Mouse (Mus musculus) gastrocnemius, postnatal 36 days (tissue): ENCODE measurements around the gene Msrb3. TPM values are rescaled to one million over a fixed set of nuclear protein-coding genes. Genes with fewer than 3 reads are reported as not detected.

Experiments
- DNase-seq, 2 experiments: peaks; one replicate each; pipeline ENCODE4 v3.0.0; 2022
- intact Hi-C: fragments of 180-260 bp; cut with DNase I; formaldehyde crosslinking; loops from one replicate; pipeline ENCODE4 v1.15.1; 2025
- total RNA-seq, 2 experiments: library from RNA; stranded (reverse); gene quantifications; 2 replicates each; pipeline ENCODE4 v1.2.3; 2021

Gene Msrb3
- total RNA-seq, 2 experiments from 2014 or later, result 109 to 115 TPM

DNA sequence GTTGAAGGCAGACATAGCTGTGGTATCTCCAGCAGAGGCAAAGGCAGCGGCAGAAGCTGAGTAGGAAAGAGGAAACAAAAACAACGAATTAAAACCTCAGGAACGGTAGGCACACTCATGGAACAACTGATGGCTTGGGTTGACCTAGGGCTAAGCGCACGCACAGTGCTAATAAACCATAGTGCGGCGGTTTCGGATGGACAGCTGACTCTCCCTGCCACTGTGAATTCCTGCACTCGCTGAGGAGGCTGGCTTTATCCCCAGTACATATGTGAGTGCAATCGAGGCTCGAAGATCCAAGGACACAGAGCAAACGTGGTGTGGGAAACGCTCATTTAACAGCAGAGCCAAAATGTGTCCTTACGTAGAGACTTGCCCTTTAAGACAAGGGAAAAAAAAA is 27.8 kb downstream of the Msrb3 start:
- DNase-seq, result no peak
- intact Hi-C loops, result loop anchor here (10.0 kb wide), 1 partner anchor 286 kb away; no protein-coding TSS in a partner anchor

DNA sequence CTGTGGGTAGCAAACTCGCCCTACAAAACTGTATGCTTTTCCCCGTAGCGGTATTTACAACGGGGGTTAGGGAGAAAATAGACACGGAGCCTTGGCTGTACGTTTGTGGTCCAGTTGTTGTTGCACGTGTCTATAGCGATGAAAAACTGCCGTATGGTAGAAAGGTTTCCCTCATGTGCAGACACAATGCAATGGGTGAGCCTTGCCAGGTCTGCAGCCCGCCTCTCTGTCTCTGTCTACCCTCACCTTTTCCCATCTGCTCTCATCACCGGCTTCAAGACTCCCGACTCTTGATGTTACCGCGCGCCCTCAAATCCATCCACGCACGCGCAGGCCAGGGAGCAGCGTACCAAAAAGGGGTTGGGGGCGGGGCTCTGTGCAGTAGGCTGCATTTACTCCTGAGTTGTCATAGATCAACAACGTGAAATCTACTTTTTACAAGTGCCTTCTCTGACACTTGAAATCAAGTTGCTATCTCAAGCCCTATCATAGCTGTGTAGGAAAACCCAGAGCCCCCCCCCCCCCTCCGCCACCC is 29.6 kb downstream of the Msrb3 start:
- no peak for DNase-seq
- intact Hi-C loops, result no loop called here

DNA sequence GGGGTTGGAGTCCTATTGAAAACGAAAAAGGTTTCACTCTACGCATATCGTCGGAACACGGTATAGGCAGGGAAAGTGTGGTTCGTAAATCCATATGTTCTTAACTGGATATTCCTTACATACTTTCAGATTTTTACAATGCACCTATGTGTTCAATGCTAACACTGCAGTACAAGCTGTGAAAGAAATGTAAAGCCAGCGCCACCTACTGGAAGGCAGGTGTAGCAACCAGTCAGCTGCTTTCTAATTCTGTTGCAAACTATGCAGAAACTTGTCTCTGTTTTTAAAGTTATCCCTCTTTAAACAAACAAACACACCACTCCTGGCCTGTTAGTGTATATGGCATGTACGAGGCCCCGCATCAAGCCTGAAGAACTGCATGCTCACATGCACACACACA is 34.5 kb downstream of the Msrb3 start:
- intact Hi-C loops, result no loop called here
- peak in 1 of 2 experiments; percentile 32 for DNase-seq

DNA sequence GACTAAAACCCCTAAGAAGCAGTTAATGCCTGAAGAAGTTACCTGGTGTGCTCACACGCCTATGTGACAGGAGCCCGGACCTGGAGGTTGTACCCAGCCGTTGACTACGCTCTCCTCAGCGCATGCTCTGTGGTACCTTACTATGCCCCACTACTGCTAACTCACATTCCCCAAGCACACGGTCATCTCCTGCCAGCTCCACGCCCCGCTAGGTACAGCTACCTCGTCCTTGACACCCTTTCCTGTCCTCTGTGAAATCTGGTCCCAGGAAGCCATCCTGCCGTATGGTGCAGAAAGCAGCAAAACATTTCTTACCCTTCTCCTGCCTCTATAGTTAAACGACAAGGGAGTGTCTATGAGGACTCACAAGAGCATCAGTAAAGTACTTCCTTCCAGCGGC is 37.2 kb downstream of the Msrb3 start:
- intact Hi-C loops, result no loop called here
- no peak for DNase-seq

DNA sequence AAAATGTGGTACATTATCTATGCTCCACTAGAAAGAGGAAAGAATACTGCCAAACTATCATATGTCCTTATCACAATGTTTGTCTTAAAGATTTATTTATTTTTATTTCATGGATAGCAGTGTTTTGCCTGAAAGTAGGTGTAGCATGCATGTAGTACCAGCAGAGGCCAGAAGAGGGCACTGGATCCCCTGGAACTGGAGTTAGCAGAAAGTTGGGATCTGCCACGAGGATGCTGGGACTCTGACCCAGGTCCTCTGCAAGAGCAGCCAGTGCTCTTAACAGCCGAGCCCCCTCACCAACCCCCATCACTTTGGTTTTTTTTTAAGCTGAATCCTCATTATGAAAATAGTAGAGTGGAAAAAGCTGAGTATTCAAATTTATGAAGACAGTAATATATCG is 37.7 kb downstream of the Msrb3 start:
- intact Hi-C loops, result no loop called here

DNA sequence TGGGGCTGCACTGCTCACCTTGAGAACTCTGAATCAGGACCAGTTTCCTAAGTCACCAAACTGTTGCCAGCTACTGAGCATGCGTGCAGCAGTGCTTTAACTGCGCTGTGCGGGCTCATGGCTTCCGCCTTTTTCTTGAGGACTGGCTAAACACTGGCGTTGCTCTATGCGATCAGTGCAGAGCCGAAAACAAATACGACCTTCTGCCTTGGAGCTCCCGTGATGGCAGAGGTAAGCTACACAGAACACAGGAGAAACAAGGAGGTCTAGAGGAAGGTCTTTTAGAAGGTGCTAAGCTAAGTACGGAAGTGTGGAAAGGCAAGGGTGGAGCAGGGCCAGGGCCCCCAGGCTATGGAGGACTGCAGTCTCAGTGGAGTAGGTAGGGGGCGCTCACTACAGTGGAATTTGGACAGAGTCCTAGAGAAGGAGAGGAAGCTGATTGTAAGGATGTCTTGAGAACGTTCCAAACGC is 41.3 kb downstream of the Msrb3 start:
- intact Hi-C loops, result no loop called here
- no peak for DNase-seq

More for the DNA sequence above, 37.7 kb downstream of the Msrb3 start:
- DNase-seq, result no peak

DNA sequence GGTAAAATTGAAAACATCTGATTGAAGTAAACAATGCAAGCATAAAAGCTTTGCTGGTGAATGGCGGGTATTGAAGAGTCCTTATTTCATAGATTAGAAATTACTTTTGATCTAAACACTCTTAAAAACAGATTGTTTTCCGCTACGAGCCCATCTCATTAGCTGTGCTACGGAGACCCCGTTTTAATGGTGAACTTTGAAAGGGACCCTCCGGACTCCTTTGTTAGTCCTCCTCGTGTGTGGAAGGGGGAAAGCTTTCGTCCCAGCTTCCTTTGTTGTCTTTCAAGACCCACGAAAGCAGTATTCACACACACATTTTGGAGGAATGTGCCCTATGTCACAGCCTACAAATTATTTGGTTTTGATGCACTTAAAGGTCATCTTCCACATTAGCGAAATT is 44.6 kb downstream of the Msrb3 start:
- DNase-seq, result no peak
- intact Hi-C loops, result no loop called here

DNA sequence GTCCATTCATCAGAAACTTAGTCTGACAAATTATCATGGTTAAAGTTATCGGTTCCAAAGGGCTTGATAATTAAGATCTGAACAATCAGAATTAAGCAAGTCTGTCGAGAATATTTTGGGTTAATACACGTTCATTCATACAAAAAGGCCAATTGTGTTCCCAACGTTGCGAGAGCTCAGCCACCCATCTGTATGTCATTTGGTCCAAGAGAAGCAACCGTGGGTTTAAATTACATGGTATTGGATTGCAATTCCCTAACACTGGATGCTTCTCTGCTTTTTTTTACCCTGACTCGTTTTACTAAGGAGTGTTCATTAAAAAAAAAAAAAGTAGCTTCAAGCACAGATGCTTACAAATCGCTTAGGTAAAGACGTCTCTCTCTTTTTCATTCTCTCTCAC is 45.1 kb downstream of the Msrb3 start:
- DNase-seq, result no peak
- intact Hi-C loops, result no loop called here

DNA sequence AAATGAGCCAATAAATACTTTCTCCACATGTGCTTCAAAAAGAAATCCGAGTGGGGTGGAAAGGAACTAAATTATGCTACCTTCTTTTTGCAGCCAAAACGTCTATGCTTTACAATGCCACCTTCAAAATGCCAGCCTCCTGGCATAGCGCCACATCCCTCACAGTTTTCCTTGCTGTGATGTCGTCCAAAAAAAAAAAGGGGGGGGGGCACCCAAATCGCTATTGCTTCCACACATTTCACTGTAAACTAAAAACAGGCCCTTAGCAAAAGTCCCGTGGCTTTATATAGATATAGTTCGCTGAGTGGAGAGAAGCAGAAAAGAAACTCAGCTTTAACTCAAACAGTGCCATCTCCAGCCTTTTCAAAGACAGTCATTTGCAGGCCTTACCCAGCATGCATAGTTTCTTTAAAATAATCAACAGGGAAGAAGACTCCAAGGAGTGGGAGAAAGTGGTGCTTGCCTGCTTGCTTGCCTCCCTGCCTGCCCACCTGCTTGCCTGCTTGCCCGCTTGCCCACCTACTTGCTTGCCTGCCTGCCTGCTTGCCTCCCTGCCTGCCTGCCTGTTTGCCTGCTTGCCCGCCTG is 47.6 kb downstream of the Msrb3 start:
- no peak for DNase-seq
- intact Hi-C loops, result no loop called here

DNA sequence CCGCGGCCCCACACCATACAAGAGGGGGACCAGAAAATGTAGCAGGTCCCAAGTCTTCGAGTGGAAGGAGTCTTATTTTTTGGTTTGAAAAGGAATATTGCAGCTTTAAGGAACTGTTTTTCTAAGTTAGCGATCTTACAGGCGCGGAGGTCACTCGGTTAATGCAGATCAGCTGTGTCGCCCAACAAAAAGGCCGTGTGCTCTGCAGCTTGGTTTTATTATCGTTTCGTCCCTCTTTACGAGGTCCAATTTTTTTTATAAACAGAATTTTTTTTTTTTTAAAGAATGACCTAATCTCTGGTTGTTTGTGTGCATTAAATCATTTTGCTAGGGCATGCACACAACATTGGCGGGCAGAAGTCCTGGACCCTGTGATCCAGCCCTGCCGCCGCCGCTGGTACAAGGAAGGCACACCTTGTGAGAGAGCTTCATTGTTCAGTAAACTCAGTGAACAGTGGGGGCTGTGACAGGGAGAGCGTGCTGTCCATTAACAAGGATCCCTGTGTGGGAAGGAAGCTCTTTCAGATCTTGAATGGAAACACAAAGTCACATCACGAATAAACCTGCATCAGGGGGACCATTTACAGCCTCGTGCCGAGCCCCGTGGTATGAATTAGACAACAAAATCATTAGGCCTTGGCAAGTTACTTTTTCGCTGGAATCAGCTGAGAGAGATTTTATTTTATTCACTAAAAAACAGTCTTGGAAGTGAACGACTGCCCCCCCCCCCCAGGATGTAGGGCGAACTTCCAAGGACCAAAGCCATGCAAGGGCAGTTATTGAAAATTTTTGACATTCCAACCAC is 48.3 kb downstream of the Msrb3 start:
- no peak for DNase-seq
- intact Hi-C loops, result no loop called here

DNA sequence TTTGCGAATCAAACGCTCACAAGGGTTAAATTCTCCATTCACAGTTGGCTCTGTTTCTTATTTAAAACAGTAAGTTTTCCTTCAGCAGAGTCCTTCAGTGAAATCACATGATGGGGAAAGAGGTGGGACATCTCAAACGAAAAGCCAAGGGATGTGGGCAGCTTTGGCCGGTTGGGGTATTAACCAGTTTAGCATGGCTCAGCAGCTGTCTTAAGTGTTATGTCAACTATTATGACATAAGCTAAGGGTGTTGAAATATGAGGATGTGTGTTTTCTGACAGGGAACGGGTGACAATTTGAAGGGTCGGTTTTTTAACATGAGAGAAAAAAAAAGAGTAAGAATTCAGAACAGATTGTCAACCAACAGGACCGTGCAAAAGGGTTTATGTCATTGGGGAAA is 50.2 kb downstream of the Msrb3 start:
- intact Hi-C loops, result no loop called here
- DNase-seq, result no peak

DNA sequence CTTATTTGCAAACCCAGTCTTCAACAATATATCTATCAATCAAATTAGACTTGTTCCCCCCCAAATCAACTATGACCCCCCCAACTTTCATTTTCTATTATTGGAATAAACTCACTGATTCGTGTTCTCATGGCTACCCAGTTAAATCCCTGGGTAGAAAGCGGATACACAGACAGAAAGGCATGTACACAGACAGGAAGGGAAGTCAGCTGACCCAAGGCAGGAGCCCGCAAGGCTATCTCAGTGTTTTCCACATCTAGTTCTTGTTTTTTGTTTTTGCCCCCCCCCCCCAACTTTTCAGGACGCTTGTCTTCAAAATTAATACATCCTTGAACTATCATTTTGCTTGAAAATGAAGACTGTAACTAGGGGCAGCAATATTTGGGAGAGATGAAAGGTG is 51.1 kb downstream of the Msrb3 start:
- intact Hi-C loops, result no loop called here
- DNase-seq, result no peak

DNA sequence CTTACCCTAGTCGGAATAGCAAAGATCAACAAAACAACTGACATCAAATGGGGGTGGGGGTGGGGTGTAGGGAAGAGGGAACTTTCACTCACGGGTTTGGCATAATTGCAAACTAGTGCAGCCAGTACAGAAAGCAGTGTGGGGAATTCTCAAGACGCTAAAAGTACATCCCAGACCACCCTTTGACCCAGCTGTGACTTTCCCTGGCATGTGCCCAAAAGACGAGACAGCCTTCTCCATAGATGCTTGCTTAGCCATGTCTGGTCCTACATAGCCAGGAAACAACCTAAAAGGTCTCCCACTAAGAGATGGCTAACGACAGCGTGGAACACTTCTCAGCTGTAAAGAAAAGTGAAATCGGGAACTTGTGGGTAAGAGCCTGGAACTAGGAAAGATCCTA is 58.9 kb downstream of the Msrb3 start:
- intact Hi-C loops, result no loop called here
- no peak for DNase-seq

DNA sequence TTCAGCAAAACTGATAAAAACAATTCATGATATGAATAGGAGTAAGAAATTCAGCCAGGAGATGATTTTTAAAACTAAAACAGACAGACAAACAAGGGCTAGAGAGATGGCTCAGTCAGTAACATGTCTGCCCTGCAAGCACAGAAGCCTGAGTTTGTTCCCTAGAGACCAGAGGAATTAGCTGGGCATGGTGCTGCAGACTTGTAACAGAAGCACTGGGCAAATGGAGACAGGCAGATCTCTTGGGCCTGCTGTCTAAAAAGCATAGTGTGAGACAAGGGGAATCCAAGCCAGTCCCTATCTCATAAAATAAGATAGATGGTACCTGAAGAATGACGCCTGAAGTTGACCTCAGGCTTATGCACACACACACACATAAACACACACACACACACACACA is 64.4 kb downstream of the Msrb3 start:
- intact Hi-C loops, result no loop called here
- DNase-seq, result no peak

DNA sequence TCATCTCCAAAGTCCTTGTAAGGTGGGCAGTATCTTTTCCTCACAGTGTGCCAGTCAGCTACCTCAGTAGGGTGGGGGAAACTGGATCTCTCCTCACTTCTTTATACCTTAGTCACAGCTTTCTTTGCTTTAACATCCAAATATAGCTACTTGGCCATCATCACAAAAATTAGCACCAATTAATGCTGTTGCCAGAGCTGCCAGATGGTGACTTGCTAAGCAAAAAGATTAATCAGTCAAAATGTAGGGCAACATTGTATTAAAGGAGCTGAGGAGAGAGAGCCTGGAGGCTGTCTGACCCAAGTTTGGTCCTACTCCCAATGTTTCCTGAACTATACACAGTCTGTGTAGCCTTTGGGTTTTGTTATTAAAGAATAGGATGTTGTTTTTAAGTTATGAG is 65.1 kb downstream of the Msrb3 start:
- DNase-seq, result no peak
- intact Hi-C loops, result no loop called here

DNA sequence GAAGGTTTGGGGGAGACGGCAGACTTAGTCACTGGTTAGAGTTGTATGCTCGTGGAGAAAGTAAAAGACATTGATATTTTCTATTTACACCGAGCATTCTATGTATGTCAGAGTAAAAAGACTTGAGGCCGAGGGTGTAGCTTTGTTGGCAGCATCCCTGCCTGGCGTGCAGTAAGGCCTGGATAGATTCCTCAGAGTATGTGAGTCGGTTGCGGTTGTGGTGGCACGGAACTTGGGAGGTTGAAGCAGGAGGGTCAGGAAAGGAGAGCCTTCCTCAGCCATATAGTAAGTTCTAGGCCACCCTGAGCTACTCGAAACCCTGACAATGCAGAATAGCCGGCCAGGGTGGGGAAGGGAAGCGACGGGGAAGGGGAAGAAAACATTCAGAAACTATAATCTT is 71.1 kb downstream of the Msrb3 start:
- intact Hi-C loops, result no loop called here
- DNase-seq, result no peak

DNA sequence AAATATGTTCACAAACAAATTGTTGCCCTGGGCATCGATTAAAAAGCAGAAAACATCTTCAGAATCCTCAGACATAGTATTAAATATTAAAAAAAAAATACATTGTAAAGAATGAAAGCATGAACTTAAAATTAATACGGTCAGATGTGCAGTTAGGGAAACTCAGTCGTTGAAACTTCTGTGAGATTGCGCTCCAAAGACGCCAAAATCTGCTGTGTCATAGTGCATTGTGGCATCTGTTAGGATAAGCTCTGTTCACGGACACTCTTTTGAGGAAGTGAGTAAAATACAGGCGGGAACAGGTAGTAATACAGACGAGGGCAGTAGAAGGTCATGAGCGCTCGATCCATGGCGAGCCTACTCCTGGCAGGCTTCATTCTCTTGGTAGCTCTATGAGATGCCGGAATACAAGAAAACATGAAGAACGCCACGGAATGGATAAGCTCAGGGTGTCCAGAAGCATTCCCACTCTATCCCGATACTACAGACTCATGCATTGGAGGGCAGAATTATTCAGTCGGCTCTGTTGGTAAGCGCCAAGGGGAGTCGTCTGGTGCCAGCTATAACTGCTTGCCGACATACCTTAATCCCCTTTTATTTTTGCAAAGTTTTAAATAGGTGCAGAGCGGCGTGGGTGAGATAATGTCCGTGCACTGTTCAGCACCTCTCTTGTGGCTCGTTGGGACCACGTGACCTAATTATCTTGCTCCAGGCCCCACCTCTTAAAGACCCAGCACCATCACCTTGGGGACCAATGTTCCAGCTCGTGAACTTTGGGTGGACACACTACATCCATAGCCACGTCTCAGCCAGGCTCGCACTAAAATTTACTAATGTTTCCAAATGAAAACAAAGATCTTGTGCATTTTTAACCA is 71.9 kb downstream of the Msrb3 start:
- intact Hi-C loops, result no loop called here
- no peak for DNase-seq

DNA sequence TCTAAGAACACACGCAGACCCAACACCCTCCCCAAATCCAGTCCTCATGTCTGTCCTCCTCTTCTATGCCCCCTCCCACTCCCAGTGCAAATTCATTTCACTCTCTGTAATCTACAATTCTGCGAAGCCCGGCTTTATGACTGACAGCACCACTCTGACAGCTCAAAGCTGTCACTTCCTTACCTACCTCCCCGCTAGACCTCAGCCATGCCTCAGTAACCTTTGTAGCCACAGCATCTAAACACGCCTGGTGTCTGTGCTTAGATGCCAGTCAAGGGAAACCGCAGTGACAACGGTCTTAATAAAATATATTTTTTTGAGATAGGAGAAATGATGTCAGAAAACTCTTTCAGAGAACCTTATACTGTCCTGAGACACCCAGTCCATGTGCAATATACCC is 72.5 kb downstream of the Msrb3 start:
- DNase-seq, result no peak
- intact Hi-C loops, result no loop called here

DNA sequence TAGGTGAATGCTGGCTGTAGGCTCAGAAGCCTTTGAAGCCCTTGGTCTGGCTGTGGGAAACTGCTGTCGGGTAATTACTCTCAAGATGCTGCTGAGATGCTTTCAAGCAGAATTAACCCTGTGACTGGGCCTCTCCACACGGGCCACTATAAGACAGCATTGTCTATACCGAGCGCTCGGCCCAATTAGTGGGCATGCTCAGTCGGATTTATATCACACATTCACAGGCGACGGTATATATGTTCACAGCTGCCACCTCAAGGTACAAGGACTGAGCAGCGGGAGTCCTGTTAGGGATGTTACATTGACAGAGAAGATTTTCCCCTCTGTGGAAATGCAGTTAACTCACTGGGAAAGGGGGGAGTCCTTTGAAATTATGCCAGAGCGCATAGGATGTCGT is 73.3 kb downstream of the Msrb3 start:
- intact Hi-C loops, result no loop called here
- DNase-seq, result no peak

DNA sequence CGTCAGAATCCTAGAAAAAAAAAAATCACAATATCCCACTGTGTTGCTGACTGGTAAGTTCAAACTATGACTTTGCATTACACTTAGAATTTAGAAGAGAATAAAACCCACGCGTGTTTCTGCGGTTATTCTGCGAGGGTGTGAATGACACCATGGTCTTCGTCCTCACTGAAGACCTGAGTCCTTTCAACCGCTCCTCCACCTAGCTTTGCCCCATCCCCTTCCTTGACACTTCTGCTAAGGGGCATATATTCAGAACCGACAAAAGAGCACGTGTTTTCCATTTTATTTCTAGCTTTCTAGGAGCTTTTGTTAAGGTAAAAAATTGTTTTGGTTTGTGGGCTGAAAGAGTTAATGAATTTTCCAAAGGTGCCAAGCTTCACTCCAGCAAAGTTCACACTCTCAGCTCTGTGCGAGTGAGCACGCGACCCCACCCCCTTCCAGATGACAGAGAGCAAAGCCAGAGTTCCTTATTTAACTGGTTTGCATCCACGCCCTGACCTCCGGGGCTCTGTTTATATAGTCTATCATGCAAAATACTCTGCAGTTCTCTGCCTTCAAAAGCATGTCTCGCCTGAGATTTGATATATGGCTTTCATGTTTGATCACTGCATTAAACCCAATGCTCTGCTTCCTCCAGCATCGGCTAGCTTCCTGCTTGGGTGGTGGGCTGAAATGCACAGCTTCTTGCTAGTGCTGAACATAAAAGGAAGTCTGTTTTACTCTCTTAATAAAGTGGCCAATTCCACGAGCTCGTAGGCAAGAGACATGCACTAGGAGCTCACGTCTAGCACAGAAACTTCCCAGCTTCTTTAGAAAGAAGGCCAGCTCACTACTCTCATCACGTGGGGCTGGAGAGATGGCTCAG is 77.2 kb downstream of the Msrb3 start:
- intact Hi-C loops, result no loop called here
- no peak for DNase-seq
